Mouse (Mus musculus): ENCODE data around the gene Blzf1.

Blzf1 gene

GRCm38 (mm10) chr1:164254836-164255235 lies 52.5 kb downstream of the Blzf1 start:
- peaks cover 69% of the 10 kb centered on the region for H3K36me3 ChIP-seq (ENCODE audit: insufficient read depth, low read length)
- H3K4me1 ChIP-seq (replicated peaks; ENCODE audit: low read depth, low read length) = peaks cover 45% of the 10 kb centered on the region
- 0 out of 2 replicates have a peak, but pooled peaks cover 1% of the 10 kb centered on the region for H3K27me3 ChIP-seq (ENCODE audit: insufficient read depth, low read length)
- TF ChIP-seq NANOG (IDR thresholded peaks at IDR 0.05; ENCODE audit: borderline replicate concordance, low read length) = no peak
- TF ChIP-seq POU5F1 (IDR thresholded peaks at IDR 0.05; ENCODE audit: borderline replicate concordance, low read length) = no peak
- no peak for TF ChIP-seq CTCF (conservative IDR thresholded peaks at IDR 0.05; ENCODE audit: low read length)
- no peaks in the 10 kb centered on the region for H3K9me3 ChIP-seq (ENCODE audit: low read length)
- H3K4me3 ChIP-seq (replicated peaks; ENCODE audit: low read length) = no peak overlapping the region

GRCm38 (mm10) chr1:164252551-164252950 lies 54.7 kb downstream of the Blzf1 start:
- TF ChIP-seq POU5F1 (IDR thresholded peaks at IDR 0.05; ENCODE audit: borderline replicate concordance, low read length) (no peak), CTCF (conservative IDR thresholded peaks at IDR 0.05; ENCODE audit: low read length) (no peak)
- peaks cover 55% of the 10 kb centered on the region for H3K4me1 ChIP-seq (replicated peaks; ENCODE audit: low read depth, low read length)
- peaks cover 49% of the 10 kb centered on the region for H3K36me3 ChIP-seq (ENCODE audit: insufficient read depth, low read length)
- no peak overlapping the region for H3K4me3 ChIP-seq (replicated peaks; ENCODE audit: low read length)
- H3K27me3 ChIP-seq (ENCODE audit: insufficient read depth, low read length) = 0 out of 2 replicates have a peak, but pooled peaks cover 1% of the 10 kb centered on the region
- no peaks in the 10 kb centered on the region for H3K9me3 ChIP-seq (ENCODE audit: low read length)

GRCm38 (mm10) chr1:164251438-164251837 lies 55.9 kb downstream of the Blzf1 start:
- peaks cover 61% of the 10 kb centered on the region for H3K4me1 ChIP-seq (replicated peaks; ENCODE audit: low read depth, low read length)
- no peaks in the 10 kb centered on the region for H3K9me3 ChIP-seq (ENCODE audit: low read length)
- H3K36me3 ChIP-seq (ENCODE audit: insufficient read depth, low read length) = peaks cover 37% of the 10 kb centered on the region
- no peak overlapping the region for H3K4me3 ChIP-seq (replicated peaks; ENCODE audit: low read length)
- TF ChIP-seq NANOG (IDR thresholded peaks at IDR 0.05; ENCODE audit: borderline replicate concordance, low read length) (no peak), POU5F1 (IDR thresholded peaks at IDR 0.05; ENCODE audit: borderline replicate concordance, low read length) (no peak), CTCF (conservative IDR thresholded peaks at IDR 0.05; ENCODE audit: low read length) (no peak)
- H3K27me3 ChIP-seq (ENCODE audit: insufficient read depth, low read length) = 0 out of 2 replicates have a peak, but pooled peaks cover 1% of the 10 kb centered on the region

- TF ChIP-seq NANOG (IDR thresholded peaks at IDR 0.05; ENCODE audit: borderline replicate concordance, low read length) = no peak
- TF ChIP-seq CTCF (conservative IDR thresholded peaks at IDR 0.05; ENCODE audit: low read length) = no peak
- TF ChIP-seq POU5F1 (IDR thresholded peaks at IDR 0.05; ENCODE audit: borderline replicate concordance, low read length) = no peak
- peaks cover 61% of the 10 kb centered on the region for H3K4me1 ChIP-seq (replicated peaks; ENCODE audit: low read depth, low read length)
- peaks cover 31% of the 10 kb centered on the region for H3K36me3 ChIP-seq (ENCODE audit: insufficient read depth, low read length)
- H3K27me3 ChIP-seq (ENCODE audit: insufficient read depth, low read length) = 0 out of 2 replicates have a peak, but pooled peaks cover 1% of the 10 kb centered on the region
- H3K4me3 ChIP-seq (replicated peaks; ENCODE audit: low read length) = peak overlapping the region; percentile 98
- no peaks in the 10 kb centered on the region for H3K9me3 ChIP-seq (ENCODE audit: low read length)
Observed at GRCm38 (mm10) chr1:164250391-164251150, 56.7 kb downstream of the Blzf1 start.

GRCm38 (mm10) chr1:164249332-164249711 lies 58.0 kb downstream of the Blzf1 start:
- Histone ChIP-seq H3K4me1 (replicated peaks; ENCODE audit: low read depth, low read length) (peaks cover 54% of the 10 kb centered on the region), H3K36me3 (ENCODE audit: insufficient read depth, low read length) (peaks cover 20% of the 10 kb centered on the region), H3K27me3 (ENCODE audit: insufficient read depth, low read length) (0 out of 2 replicates have a peak, but pooled peaks cover 1% of the 10 kb centered on the region), H3K9me3 (ENCODE audit: low read length) (no peaks in the 10 kb centered on the region), H3K4me3 (replicated peaks; ENCODE audit: low read length) (peak overlapping the region; percentile 98)
- TF ChIP-seq CTCF (conservative IDR thresholded peaks at IDR 0.05; ENCODE audit: low read length) = no peak
- TF ChIP-seq NANOG (IDR thresholded peaks at IDR 0.05; ENCODE audit: borderline replicate concordance, low read length) = no peak
- TF ChIP-seq POU5F1 (IDR thresholded peaks at IDR 0.05; ENCODE audit: borderline replicate concordance, low read length) = no peak

GRCm38 (mm10) chr1:164248465-164249331 lies 58.6 kb downstream of the Blzf1 start, which contains the start of gene Slc19a2:
Slc19a2 (plus strand) TSS chr1:164249046.
- no peak for TF ChIP-seq CTCF (conservative IDR thresholded peaks at IDR 0.05; ENCODE audit: low read length)
- no peak for TF ChIP-seq NANOG (IDR thresholded peaks at IDR 0.05; ENCODE audit: borderline replicate concordance, low read length)
- TF ChIP-seq POU5F1 (IDR thresholded peaks at IDR 0.05; ENCODE audit: borderline replicate concordance, low read length) = no peak
- H3K9me3 ChIP-seq (ENCODE audit: low read length) = no peaks in the 10 kb centered on the region

GRCm38 (mm10) chr1:164247971-164248370 lies 59.3 kb downstream of the Blzf1 start:
- Histone ChIP-seq H3K27me3 (ENCODE audit: insufficient read depth, low read length) (0 out of 2 replicates have a peak, but pooled peaks cover 1% of the 10 kb centered on the region), H3K4me1 (replicated peaks; ENCODE audit: low read depth, low read length) (peaks cover 44% of the 10 kb centered on the region), H3K4me3 (replicated peaks; ENCODE audit: low read length) (peak overlapping the region; percentile 86), H3K9me3 (ENCODE audit: low read length) (no peaks in the 10 kb centered on the region), H3K36me3 (ENCODE audit: insufficient read depth, low read length) (peaks cover 9% of the 10 kb centered on the region)
- TF ChIP-seq NANOG (IDR thresholded peaks at IDR 0.05; ENCODE audit: borderline replicate concordance, low read length) (no peak), POU5F1 (IDR thresholded peaks at IDR 0.05; ENCODE audit: borderline replicate concordance, low read length) (no peak), CTCF (conservative IDR thresholded peaks at IDR 0.05; ENCODE audit: low read length) (no peak)

More at GRCm38 (mm10) chr1:164248465-164249331, 58.6 kb downstream of the Blzf1 start, which contains the start of gene Slc19a2:
- peaks cover 14% of the 10 kb centered on the region for H3K36me3 ChIP-seq (ENCODE audit: insufficient read depth, low read length)
- H3K4me1 ChIP-seq (replicated peaks; ENCODE audit: low read depth, low read length) = peaks cover 49% of the 10 kb centered on the region
- H3K4me3 ChIP-seq (replicated peaks; ENCODE audit: low read length) = peak within 1 kb of the TSS; percentile 98
- 0 out of 2 replicates have a peak, but pooled peaks cover 1% of the 10 kb centered on the region for H3K27me3 ChIP-seq (ENCODE audit: insufficient read depth, low read length)

- TF ChIP-seq POU5F1 (IDR thresholded peaks at IDR 0.05; ENCODE audit: borderline replicate concordance, low read length) (no peak), CTCF (conservative IDR thresholded peaks at IDR 0.05; ENCODE audit: low read length) (no peak), NANOG (IDR thresholded peaks at IDR 0.05; ENCODE audit: borderline replicate concordance, low read length) (no peak)
- H3K4me1 ChIP-seq (replicated peaks; ENCODE audit: low read depth, low read length) = peaks cover 39% of the 10 kb centered on the region
- H3K27me3 ChIP-seq (ENCODE audit: insufficient read depth, low read length) = 0 out of 2 replicates have a peak, but pooled peaks cover 1% of the 10 kb centered on the region
- peaks cover 5% of the 10 kb centered on the region for H3K36me3 ChIP-seq (ENCODE audit: insufficient read depth, low read length)
- no peaks in the 10 kb centered on the region for H3K9me3 ChIP-seq (ENCODE audit: low read length)
- H3K4me3 ChIP-seq (replicated peaks; ENCODE audit: low read length) = peak overlapping the region; percentile 86
Observed at GRCm38 (mm10) chr1:164247442-164247841, 59.8 kb downstream of the Blzf1 start.

All from E14TG2a.4 (cell line).